Mouse (Mus musculus) liver, postnatal 0 days (tissue): ENCODE results near the gene Gm21887.
"Not testable (repeated sequence)": the region's sequence is repeated elsewhere in the genome, so short reads cannot be mapped to it uniquely, and the experiment has no call there.

Source experiments
- CTCF ChIP-seq: sonication (generic); IDR thresholded peaks from 2 replicates; pipeline ENCODE4 v1.5.1; 2016; ENCODE audit warnings: antibody characterized with exemption, low read depth
- EP300 ChIP-seq: IDR thresholded peaks from 2 replicates; pipeline ENCODE4 v1.6.1; 2016; ENCODE audit warnings: antibody characterized with exemption, low read depth, mild to moderate bottlenecking

- not testable (repeated sequence) for TF ChIP-seq CTCF, EP300
Observed at GRCm38 (mm10) chrX:169979461-169980202, 29.8 kb upstream of the Gm21887 start.
